Mouse (Mus musculus): ENCODE measurements around the gene Serinc2.

Serinc2 gene

GRCm38 (mm10) chr4:130211870-130212269, 67.1 kb downstream of the Serinc2 start:
- DNase-seq (ENCODE audit: inconsistent age in 2 of 2, low spot score in 1 of 2), result no peak
